Mouse (Mus musculus) induced T-regulatory cell, adult 2 months (primary cell): ENCODE results near the gene Cemip2.

Source experiments
- DNase-seq: peaks from one replicate; pipeline ENCODE4 v3.0.0-alpha.2; 2012; ENCODE audit warnings: low read depth

The Cemip2 gene

GRCm38 (mm10) chr19:21866094-21866493 is 88.0 kb downstream of the Cemip2 start:
- no peak for DNase-seq

- DNase-seq, result peak; percentile 65
These were observed 88.6 kb downstream of the Cemip2 start for GRCm38 (mm10) chr19:21866756-21867155.

GRCm38 (mm10) chr19:21868471-21868870 is 90.3 kb downstream of the Cemip2 start:
- DNase-seq, result no peak

- DNase-seq, result no peak
These were observed 104.2 kb downstream of the Cemip2 start for GRCm38 (mm10) chr19:21882110-21882940.

GRCm38 (mm10) chr19:21883053-21883452 is 104.9 kb downstream of the Cemip2 start:
- no peak for DNase-seq

GRCm38 (mm10) chr19:21883922-21884321 is 105.8 kb downstream of the Cemip2 start:
- DNase-seq, result no peak

GRCm38 (mm10) chr19:21884385-21884784 is 106.2 kb downstream of the Cemip2 start:
- no peak for DNase-seq

GRCm38 (mm10) chr19:21886166-21886657 is 108.1 kb downstream of the Cemip2 start:
- no peak for DNase-seq

- no peak for DNase-seq
These were observed 112.6 kb downstream of the Cemip2 start for GRCm38 (mm10) chr19:21890699-21891098.

- DNase-seq, result no peak
These were observed 116.7 kb downstream of the Cemip2 start for GRCm38 (mm10) chr19:21894792-21895191.

- DNase-seq, result no peak
These were observed 117.4 kb downstream of the Cemip2 start for GRCm38 (mm10) chr19:21895540-21895939.

- DNase-seq, result peak; percentile 71
These were observed 119.1 kb downstream of the Cemip2 start for GRCm38 (mm10) chr19:21897122-21897827.

- peak; percentile 25 for DNase-seq
These were observed 120.1 kb downstream of the Cemip2 start for GRCm38 (mm10) chr19:21898015-21898939.
